Mouse (Mus musculus) G1E (cell line): ENCODE measurements around the gene Selenop.

Experiments used
- CTCF ChIP-seq: IDR thresholded peaks from 2 replicates; pipeline ENCODE4 v1.5.1; 2012; ENCODE audit warnings: low read depth, low read length, inconsistent platforms, mixed read lengths
- GATA1 ChIP-seq: IDR thresholded peaks from 2 replicates; pipeline ENCODE4 v1.6.1; 2012; ENCODE audit warnings: borderline replicate concordance, low read length, inconsistent platforms, mixed read lengths
- GATA2 ChIP-seq: IDR thresholded peaks from 2 replicates; pipeline ENCODE4 v1.6.1; 2012; ENCODE audit warnings: low read depth, low read length, inconsistent platforms, borderline replicate concordance
- POLR2AphosphoS5 ChIP-seq: IDR thresholded peaks from 2 replicates; pipeline ENCODE4 v1.6.1; 2012; ENCODE audit warnings: low read depth, low read length, inconsistent platforms; ENCODE audit not compliant: insufficient replicate concordance
- TAL1 ChIP-seq: conservative IDR thresholded peaks from 2 replicates; pipeline ENCODE4 v1.6.1; 2012; ENCODE audit warnings: low read depth, low read length, inconsistent platforms, mixed read lengths

GRCm38 (mm10) chr15:3316617-3317016, 48.3 kb downstream of the Selenop start:
- TF ChIP-seq CTCF, result no peak
- TF ChIP-seq POLR2AphosphoS5, result no peak
- no peak for TF ChIP-seq GATA2
- TF ChIP-seq GATA1, result no peak
- no peak for TF ChIP-seq TAL1
